Mouse (Mus musculus): ENCODE results near the gene Gmnn.
"Not testable (repeated sequence)": the region's sequence is repeated elsewhere in the genome, so short reads cannot be mapped to it uniquely, and the experiment has no call there.

The Gmnn gene

DNA sequence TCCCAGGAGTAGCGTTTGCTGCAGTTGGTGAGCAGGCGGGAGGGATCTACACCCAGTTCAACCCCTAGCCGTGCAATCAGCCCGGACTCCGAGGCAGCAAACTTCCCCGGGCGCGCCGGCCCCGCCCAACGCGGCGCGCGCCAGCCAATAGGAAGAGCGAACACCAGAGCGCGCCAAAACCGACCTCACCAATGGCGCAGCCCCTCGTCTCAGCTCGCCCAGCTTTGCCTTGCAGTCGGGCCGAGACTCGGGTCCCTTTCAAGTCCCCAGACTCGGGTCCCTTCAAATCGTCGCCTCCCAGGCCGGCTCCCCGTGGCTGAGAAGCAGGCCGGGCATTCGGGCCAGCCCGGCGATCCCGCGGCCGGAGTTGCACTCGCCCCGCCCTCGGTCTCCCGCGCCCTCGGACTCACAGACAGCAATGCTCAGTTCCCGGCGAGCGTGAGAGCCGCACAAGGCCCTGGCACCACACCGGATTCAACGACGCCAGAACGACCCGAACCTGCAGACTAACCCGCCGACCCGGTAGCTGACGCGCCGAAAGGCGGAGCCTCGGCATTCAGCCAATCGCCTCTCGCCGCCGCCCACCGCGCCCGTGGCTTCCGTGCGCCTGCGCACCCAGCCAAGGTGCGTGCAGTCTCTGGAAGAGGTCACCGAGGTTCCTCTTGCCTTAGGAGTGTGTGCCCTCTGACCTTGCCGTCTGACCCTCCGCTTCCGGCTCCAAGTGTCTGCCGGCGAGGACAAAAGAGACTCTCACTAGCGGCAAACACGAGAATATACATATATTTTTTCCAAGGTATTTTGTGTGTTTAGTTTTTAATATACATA lies at the start of gene Gmnn:
Gmnn (minus strand) TSS at position 521 of the 825 bp plus-strand sequence.
- DNase-seq, result peak; percentile 86

DNA sequence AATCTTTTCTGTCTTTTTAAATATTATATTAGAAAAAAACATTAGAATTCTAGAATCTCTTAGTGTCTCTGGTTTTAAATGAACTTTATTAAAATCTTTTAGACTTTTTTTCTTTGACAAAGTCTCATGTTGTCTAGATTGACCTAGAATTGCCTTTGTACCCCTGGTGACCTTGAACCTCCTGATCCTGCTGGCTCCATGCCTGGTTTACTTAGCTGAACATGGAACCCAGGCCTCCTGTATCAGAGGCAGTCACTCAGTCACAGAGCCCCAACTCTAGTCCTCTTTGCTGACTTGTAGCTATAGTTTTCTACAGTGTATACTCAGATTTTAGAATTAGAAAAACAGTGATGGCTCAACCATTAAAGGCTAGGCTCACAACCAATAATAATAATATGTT lies 44.4 kb upstream of the Gmnn start:
- no peak for DNase-seq

DNA sequence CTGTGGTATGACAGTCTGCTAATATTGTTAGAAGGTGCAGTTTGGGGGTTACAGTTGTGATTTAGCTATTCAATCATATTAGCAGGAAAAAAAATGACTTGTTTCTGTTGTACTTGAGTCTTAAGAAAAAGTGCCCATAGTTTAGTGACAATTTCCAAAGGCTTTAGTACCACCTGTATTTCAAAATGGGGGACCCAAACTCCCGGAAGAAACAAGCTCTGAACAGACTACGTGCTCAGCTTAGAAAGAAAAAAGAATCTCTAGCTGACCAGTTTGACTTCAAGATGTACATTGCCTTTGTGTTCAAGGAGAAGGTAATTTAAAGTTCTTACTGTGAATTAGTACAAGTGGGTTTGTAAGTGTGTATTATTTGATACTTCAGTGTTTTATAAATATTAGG lies 41.5 kb upstream of the Gmnn start:
- DNase-seq, result no peak

DNA sequence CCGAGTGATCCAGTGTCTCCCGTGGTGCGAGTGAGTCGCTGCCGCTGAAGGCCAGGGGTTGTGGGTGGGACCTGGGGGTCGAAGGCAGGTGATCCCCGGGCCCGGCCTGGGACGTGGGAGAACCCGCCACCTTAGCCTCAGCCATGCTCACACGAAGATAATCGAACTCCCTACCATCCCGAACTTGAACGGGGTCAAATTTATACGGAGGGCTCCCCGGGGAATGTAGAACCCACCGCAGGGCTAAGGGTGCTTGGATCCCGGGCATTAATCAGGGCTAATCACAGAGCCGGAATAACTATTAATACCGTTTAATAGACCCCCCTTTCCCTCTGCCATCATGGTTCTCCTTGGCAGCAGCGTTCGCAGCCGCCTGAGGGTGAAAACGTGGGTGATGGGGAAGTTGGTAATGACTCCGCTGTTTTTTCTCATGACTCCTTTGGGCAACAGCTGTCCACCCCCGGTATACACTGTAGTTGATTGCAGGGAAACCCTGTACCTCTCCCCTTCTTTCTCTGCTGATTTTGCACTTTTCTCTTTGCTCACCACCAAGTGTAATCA lies 40.5 kb upstream of the Gmnn start:
- DNase-seq, result peak; percentile 56

DNA sequence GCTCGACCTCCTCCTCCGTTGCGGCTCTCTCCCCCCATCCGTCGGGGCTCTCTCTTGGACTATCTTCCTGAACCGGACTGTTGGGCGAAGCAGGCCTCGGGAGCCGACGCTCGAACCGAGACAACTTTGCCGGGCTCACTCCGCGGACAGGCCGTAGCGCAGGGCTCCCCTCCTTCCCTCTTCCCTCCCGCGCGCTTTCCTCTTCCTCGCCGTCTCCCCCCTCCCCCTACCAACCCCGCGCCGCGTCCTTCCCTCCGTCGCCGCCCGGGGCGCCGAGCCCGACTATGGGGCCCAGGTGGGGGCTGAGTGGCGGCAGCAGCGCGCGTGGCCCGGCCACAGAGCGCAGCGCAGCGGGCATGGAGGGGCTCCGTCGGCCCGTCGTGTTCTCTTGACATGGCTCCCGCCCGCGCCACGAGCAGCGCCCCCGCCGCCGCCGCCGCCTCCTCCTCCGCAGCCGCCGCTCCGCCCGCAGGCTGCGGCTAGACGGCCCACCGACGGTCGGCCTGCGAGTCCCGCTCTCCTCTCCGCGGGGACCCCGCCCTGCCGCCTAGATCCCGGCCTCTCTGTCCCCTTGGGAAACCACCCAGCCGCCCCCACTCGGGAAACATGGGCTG lies 39.7 kb upstream of the Gmnn start, which contains the start of gene BC005537:
BC005537 (plus strand) TSS at position 350 of the 614 bp plus-strand sequence.
- DNase-seq, result peak; percentile 70

DNA sequence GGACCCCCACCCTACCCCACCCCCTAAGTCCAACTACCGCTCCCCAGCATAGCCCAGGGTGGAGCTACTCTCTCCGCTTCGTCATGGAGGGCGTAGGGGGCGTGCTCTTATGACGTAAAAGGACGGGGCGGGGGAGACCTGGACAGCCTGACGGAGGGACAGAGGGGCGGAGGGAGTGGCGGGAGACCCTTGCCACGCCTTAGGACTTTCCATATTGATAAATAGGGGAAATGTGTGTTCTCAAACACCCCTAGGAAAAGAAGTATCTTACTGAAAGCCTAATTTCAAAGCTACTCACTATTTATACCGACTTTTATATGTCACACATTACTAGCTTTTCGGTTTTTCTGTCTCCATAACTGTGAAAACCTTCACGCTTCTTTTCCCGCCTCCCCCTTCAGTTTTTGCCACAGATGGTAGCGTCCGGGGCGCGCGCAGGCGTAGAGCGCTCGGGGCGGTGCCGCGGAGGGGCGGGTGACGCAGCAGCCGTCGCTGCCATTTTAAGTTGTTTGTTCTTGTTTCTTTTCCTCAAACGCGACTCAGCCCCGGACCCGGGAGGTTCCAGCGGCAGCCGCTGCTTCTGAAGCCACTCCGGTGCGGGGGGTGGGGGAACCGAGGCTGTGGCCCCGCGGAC lies 39.1 kb upstream of the Gmnn start:
- peak; percentile 98 for DNase-seq

DNA sequence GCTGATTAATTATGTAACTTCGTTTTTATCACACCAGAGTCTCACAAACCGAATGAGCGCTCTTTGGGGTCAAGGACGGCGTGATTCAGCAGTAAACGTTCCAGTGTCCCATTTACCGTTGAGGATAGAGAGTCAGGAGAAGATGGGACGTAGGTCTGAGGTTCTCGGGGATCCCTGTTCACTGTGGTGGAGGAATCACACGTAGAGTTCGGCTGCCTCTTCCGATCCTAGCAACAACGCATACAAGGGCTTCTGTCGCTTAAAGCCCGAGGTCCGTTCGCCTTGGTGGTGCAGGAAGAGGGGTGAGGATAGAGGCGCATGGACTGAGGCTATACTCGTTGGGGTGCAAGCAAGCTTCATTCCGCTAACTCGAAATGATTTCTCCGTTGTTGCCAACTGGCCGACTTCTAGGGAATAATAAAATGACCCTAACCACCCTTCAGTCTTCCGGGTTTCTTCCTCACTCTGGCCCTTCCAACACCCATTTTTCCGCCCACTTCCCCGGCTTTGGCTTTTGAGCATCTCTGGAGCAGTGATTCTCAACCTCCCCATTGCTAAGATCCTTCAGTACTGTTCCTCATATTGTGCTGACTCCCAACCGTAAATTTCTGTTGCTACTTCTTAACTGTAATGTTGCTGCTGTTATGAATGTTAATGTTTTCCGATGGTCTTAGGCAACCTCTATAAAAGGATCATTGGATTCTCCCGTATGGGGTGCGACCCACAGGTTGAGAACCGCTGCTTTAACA lies 38.4 kb upstream of the Gmnn start:
- DNase-seq, result peak; percentile 74

DNA sequence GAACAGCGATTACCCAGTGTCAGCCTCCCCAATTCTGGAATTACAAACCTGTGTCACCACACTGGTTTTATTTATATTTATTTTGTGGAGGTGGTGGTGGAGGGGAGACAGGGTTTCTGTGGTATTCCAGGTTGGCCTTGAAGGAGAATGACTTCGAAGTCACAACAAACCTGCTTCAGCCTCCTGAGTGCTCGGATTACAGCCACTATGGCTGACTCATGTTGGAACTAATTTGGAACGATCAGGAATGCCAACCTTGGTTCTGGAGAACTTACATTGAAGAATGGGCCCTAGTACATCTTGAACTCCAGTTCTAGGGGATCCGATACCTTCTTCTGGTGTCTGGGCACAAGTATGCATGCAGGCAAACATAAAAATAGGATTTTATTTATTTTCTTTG lies 37.7 kb upstream of the Gmnn start:
- peak; percentile 37 for DNase-seq

DNA sequence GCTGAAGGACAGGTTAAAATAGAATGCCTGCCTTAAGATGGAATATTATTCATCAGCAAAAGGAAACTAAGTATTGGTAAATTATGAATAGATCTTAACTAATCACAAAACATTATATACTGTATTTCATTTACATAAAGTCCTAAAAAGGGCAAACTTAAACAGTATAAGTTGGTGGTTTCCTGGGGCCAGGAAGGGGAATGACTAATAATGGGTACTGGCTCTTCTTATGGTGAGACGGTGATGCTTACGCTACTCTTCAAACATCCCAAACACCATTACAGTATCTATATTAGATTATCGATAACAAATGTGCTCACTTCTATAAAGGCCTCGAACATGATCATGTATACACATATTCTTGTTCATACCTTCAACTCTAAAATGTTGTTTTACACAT lies 37.0 kb upstream of the Gmnn start:
- no peak for DNase-seq

DNA sequence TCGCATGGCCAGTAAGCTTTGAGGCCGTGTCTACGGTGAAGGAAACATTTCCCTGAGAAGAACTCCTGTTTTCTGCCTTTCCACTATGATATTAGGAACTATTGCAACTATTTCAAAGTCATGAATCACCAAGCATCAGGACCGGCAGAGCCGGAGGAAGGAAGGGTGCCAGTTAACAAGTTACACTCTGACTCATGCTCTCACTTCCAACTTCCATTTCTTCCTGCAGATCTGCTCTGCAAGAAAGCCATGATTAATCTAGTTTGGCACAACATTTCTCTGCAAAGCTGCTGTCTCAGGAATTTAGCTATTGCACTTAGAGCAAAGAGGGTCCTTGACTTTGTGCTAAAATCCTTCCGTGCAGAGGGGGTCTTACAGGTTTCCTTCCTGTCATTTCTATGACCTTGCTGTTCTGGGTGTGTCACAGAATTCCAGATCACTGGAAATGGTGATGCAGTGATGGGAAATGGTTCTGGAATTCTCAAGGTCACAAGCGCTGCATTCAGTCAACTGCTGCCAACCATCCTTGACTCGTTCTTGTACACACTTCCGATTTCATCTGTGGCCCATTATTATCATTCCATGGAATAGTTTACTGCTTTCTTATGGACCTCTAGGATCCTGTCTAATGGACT lies 30.8 kb upstream of the Gmnn start:
- DNase-seq, result no peak

DNA sequence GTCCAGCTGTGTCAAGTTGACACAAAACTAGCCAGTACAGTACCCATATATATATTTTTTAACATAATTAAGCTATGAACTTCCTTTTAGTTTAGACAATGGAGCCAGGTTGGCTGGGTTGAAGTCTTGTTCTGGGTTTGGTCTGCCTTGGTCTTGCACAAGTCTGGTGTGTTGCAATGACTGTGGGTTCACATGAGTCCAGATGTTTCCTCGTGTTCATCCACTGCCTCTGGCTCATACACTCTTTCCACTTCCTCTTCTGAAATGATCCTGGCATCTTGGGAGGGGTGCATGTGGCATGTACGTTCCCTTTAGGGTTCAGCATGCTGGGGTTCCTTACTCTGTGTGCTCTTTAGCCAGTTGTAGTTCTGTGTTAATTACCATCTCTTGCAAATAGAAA lies 29.6 kb upstream of the Gmnn start:
- no peak for DNase-seq

DNA sequence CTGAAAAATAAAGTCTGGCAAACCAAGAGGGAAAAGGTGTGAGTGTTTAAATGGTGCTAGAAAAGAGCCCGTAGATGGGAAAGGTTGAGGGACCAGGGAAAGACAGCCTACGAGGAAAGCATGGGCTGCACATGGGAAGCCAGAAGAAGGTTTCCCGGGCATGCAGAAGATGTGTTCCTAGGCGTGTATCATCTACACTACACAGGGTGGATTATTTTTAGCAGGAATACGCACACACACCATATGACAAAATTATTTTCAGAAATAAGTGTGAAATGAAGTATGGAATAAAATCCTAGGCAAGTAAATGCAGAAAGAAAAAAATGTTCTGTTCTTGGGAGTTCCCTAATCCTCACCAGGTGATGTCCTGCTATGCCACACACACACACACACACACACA lies 25.8 kb upstream of the Gmnn start:
- DNase-seq, result no peak

DNA sequence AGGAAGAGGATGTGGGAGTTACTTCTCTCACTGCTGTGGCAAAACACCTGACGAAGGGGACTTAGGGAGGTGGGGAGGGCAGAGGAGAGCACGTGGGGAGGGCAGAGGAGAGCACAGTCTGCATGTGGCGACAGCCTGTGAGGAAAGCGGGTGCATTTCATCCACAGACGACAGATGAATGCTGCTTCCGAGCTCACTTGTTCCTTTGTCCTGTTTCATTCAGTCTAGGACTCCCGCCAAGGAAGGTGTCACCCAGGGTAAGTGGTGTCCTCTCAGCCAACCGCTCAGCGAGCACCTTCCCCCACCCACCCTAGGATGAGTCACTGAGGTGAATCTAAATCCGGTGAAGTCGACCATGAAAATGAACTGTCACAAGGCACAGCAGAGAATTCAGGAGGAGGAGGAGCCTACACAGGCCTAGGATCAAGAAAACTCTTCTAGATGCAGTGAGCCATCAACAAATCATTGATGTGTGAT lies 24.3 kb upstream of the Gmnn start:
- DNase-seq, result peak; percentile 80

DNA sequence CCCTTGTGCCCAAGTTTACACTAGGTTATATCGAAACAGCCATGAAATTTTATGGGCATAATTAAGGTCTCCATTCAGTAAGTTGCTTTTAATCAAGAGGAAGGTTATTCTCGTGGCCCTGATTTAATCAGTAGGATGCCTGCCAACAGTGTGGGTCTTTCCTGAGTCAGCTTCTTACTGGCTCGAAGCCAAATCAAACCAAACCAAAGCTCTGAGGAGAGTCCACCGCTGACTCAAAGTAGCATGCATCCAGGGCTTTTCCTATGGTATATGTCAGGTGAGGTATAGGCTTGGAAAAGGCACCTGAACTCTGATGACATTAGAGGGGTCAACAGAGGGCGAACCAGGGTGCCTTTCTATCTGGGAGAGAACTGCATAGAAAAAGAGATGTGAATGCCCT lies 20.2 kb upstream of the Gmnn start:
- DNase-seq, result no peak

DNA sequence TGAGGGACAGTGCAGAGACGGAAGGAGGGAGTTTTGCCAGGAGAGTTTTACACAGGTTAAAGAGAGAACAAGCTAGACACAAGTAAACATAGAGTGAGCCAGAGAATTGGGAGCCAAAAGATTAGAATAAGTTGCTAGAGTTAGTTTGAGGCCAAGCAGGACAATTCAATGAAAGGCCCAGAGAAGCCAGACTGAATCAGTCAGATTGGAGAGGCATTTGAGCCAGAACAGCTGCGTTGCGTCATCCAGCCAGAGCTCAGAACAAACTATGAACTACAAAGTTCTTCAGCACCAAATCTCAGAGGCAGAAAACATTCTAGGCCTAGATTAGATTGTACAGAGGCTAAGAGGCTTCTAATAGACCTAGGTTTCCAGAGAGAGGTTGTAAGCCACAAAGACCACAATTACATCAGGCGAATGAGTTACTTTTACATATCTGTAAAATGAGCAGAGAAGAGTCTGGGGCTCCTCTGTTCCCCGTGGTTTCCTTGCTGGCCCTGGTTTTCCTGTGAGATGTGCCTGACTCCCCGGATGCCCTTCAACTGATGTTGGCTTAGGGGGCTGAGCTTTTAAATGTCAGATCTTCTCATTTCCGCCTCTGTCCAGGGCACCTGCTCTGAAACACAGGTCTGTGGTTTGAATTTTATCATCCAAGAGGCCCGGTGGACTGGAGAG lies 17.1 kb upstream of the Gmnn start:
- no peak for DNase-seq

DNA sequence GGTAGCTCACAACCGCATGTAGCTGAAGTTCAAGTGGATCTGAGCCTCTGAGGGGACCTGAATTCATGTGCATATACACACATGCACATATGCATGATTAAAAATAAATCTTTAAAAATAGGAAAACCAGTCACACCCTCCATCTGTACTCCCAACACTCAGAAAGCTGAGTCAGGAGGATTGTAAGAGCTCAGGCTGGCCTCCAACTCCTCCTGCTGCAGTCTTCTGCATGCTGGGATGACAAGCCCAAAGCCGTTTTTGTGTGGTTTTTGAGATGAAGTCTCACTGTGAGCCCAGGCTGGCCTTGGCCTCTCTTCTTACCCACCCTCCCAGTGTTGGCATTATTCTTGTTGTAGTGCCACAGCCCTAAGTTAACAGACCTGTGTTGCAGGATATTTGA lies 16.3 kb upstream of the Gmnn start:
- DNase-seq, result no peak

DNA sequence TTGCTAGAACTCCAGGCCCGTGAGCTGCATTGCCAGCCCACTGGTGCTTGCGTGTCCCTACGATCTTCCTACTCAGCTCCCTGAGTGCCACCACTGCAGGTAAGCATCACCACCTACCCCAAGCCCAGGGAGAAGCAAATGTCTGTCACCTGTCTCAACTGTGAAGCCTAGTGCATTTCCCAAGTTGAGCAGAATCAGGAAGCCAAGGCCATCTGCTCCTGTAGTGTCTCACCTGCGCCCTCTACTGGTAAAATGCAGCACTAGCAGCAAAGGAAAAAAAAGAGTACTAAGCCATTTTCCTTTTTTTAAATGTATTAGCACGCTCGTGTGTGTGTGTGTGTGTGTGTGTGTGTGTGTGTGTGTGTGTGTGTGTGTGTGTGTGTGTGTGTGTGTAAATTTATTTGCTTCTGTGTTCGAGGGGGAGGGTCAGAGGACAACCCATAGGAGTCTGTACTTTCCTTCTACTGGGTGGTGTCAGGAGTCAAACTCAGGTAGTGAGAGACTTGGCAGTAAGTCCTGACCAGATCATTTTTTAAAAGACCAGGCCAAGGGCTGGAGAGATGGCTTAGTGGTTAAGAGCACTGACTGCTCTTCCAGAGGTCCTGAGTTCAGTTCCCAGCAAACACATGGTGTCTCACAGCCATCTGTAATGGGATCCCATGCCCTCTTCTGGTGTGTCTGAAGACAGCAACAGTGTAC lies 14.6 kb upstream of the Gmnn start:
- DNase-seq, result peak; percentile 50

DNA sequence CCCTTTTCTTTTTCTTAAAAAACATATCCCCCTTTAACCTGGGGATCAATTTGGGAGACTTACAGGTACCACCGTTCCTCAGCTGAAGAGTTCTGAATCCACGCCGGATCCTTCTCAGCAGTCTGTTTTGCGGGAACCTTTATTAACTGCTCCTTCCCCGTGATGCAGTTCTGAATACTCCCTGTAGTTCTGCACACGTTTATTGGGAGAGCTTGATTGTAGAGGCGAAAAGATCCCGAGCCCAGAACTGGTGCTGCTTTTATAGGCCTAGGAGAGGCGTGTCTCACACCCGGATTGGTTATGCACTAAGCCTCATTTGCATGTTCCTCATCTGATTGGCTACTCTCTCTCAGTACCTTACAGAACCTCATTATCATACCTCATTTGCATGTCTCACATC lies 9.8 kb upstream of the Gmnn start:
- not testable (repeated sequence) for DNase-seq

DNA sequence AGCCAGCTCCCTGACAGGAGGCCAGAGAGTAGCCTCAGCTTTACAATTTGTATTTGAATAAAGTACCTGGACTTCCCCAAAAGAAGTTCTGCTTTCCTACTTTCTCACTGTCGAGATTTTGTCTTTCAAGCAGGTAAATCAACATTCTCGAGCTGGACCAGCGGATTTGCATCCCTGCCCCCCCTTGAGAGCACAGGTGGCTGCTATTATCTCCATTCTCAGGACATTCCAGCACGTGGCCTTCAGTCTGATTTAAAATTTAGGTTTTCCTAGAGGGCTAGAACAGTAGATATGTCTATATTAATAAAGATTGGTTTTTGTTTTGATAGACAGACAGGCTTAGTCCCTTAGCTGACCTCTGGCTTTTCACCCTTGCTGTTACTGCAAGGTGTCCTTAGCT lies 6.1 kb upstream of the Gmnn start:
- DNase-seq, result not testable (repeated sequence)

DNA sequence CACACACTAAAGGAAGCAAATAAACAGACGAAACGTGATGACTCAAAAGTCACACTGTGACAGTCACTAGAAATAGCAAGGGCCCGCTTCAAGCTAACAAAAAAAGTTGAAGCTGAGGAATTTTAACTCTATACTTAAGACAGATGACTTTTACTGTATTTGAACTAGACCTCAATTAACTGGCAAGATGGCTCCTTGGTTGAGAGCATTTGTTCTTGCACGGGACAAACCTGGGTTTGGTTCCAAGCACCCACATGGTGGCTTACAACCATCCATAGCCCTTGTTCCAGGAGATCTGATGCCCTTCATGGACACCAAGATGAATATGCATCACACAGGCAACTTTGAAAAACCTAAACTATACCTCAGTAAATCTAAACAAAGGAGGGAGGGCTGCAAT lies 531 bp upstream of the Gmnn start:
- DNase-seq, result no peak

DNA sequence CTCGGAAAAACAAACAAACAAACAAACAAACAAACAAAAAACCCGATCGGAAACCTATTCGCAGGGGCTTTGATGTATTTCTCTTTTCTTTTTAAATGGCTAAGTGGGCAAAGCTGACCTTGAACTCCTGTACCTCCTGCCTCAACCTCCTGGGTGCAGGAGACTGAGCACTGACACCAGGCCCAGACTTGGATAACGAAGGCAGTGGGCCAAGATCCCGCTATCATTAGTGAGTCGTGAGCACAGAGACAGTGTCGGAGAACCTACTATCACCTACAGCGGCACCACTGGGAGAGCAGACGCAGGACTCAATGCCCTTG lies 680 bp downstream of the Gmnn start:
- no peak for DNase-seq
